Mouse (Mus musculus): ENCODE measurements around the gene Fam189a1. TPM values are rescaled to one million over a fixed set of nuclear protein-coding genes. Genes with fewer than 3 reads are reported as not detected.

The Fam189a1 gene
- polyA plus RNA-seq, 1 experiment from 2014 or later: 1.3 TPM

DNA sequence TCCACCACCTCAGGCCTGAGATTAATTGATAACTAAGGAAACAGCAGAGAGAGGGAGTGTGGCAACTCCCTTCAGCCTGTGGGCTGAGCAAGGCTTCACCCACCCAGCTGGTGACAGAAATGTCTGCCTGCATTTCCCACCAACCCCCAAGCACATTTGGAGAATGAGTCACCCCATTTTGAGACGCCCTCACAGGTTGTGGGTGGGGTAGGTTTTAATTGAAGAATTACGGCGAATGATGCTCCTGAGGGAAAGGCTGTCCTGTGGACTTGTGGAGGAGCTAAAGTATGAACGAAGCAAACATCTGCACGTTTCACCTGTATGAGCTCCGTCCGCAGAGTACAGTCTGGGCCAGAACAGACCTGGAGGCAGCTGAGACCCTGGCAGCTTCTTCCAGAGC, 404.2 kb downstream of the Fam189a1 start:
- no peaks in the 10 kb centered on the region for H3K9me3 ChIP-seq (replicated peaks)
- WGBS: 94% methylated on average over 7 of the region's 7 CpGs
- H3K27ac ChIP-seq (replicated peaks): no peak overlapping the region
- no peaks in the 10 kb centered on the region for H3K27me3 ChIP-seq (ENCODE audit: low read depth, poor library complexity, severe bottlenecking)
- H3K36me3 ChIP-seq: peaks cover 14% of the 10 kb centered on the region; the same call in 1 of the 2 replicates
- no peak for DNase-seq (ENCODE audit: low spot score)
- H3K4me3 ChIP-seq: no peak overlapping the region
- H3K4me1 ChIP-seq: peaks cover 6% of the 10 kb centered on the region; the same call in 1 of the 2 replicates

DNA sequence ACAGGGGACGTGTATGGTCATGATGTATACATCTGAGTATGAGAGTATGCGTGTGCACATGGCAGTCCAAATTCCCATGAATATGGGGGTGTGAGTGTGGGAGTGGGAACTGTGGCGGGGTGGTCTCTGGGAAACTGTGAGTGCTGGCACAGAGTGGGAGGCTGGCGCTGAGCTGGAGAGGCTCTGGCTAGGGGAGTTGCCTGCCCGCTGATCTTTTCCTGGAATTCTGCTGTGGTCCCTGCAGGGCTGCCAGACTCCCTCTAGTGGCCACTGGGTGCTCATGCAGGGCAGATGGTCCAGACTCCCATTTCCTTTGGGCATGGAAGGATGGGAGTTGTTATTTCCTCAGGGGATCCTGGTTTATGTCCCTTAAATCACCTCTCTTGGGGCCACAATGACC, 404.9 kb downstream of the Fam189a1 start:
- peaks cover 14% of the 10 kb centered on the region; the same call in 1 of the 2 replicates for H3K36me3 ChIP-seq
- peaks cover 6% of the 10 kb centered on the region; the same call in 1 of the 2 replicates for H3K4me1 ChIP-seq
- peak; percentile 80 for DNase-seq (ENCODE audit: low spot score)
- no peak overlapping the region for H3K4me3 ChIP-seq
- WGBS: 36% methylated on average over 5 of the region's 5 CpGs
- H3K27ac ChIP-seq (replicated peaks): no peak overlapping the region
- H3K9me3 ChIP-seq (replicated peaks): no peaks in the 10 kb centered on the region
- H3K27me3 ChIP-seq (ENCODE audit: low read depth, poor library complexity, severe bottlenecking): no peaks in the 10 kb centered on the region

DNA sequence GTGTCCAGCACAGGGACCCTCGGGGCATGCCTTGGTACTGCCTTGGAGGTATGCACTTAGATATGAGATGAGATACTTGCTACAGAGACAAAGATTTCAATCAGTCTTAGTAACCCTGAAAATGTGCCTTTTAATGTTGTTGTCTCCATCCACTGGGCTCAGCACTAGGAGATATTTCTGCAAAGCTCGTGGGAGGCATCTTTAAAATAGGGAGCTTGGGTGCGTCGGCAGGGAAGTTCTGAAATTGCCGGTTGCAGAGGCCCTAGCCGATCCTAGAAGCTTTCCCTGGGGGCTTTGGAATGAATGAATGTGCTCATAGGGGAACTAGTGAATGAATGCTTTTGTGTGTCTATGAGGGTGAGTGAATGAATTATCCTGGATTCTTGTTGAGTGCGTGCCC, 412.8 kb downstream of the Fam189a1 start:
- no peak overlapping the region for H3K27ac ChIP-seq (replicated peaks)
- H3K36me3 ChIP-seq: peaks cover 37% of the 10 kb centered on the region
- WGBS: 88% methylated on average over 7 of the region's 7 CpGs
- no peak for DNase-seq (ENCODE audit: low spot score)
- no peaks in the 10 kb centered on the region for H3K9me3 ChIP-seq (replicated peaks)
- H3K27me3 ChIP-seq (ENCODE audit: low read depth, poor library complexity, severe bottlenecking): peaks cover 24% of the 10 kb centered on the region
- H3K4me1 ChIP-seq: peaks cover 23% of the 10 kb centered on the region
- no peak overlapping the region for H3K4me3 ChIP-seq

DNA sequence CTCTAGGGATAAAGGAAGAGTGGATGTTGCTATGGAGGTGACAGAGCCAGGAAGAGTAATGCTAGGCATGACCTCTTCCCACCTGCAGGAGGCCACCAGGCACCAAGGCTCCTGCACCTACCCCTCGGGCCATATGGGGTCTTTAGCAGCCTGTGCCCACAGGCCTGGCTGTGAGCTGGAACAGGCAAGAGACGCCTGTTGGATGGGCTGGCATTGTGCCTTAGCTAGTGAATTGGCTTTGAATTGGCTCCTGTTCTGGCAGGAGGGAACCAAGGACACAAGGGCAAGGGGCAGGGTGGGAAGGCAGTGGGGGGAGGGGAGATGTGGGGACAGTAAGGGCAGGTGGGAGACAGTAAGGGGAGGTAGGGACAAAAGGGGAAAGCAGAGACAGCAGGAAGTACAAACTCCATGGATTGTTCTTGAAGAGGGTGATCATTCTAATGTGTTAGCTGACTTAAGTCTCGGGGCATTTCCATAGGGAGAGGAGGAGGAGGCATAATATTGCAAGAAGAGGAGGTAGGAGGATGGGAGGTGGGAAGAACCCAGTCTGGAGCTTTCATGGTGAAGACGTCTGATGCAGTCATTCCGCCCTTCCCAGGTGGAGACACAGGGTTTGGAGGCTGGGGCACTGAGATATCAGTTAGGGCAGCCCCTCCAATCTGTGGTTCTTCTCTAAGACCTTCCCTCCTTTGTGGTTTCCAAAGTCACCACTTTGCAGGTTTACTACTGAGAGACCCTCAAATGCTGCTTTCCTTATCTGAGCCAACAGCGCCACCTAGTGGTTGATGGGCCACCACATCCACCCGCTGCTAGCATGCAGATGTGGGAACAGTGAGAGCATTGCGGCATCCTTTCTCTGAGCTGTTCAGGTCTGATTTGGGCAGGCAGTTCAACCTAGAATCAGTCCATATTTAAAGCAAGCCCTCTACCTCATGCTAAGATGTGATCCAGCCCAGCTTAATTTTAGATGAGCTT, 414.8 kb downstream of the Fam189a1 start:
- Histone ChIP-seq H3K27me3 (ENCODE audit: low read depth, poor library complexity, severe bottlenecking) (peaks cover 39% of the 10 kb centered on the region), H3K4me3 (no peak overlapping the region), H3K36me3 (peaks cover 33% of the 10 kb centered on the region), H3K27ac (replicated peaks) (no peak overlapping the region), H3K4me1 (peaks cover 30% of the 10 kb centered on the region), H3K9me3 (replicated peaks) (no peaks in the 10 kb centered on the region)
- peak; percentile 89 for DNase-seq (ENCODE audit: low spot score)
- whole genome bisulfite sequencing: 38% methylated on average over 8 of the region's 8 CpGs

DNA sequence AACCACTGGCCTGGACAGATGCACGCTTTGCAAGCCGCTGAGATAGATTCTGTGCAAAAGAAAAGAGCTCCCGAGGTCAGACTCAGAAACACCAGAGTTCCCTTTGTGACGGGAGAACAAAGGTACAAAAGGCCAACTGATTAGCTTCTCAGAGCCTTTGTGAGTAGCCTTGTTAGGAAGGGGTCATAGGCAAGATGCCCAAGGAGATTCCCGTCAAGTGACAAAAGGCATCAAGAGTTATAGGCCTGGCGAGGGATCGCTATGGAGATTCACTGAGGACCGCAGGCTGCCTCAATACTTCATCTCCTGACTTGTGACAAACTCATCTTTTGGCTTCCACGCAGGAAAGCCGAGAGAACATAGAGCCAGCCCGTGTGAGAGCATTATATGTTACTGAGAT, 417.2 kb downstream of the Fam189a1 start:
- Histone ChIP-seq H3K27ac (replicated peaks) (peak overlapping the region; percentile 61; the same call in 1 of the 2 replicates), H3K36me3 (peaks cover 11% of the 10 kb centered on the region; the same call in 1 of the 2 replicates), H3K4me3 (no peak overlapping the region), H3K27me3 (ENCODE audit: low read depth, poor library complexity, severe bottlenecking) (peaks cover 46% of the 10 kb centered on the region), H3K4me1 (peaks cover 30% of the 10 kb centered on the region), H3K9me3 (replicated peaks) (no peaks in the 10 kb centered on the region)
- DNase-seq (ENCODE audit: low spot score): peak; percentile 47
- WGBS: 16% methylated on average over 11 of the region's 11 CpGs

DNA sequence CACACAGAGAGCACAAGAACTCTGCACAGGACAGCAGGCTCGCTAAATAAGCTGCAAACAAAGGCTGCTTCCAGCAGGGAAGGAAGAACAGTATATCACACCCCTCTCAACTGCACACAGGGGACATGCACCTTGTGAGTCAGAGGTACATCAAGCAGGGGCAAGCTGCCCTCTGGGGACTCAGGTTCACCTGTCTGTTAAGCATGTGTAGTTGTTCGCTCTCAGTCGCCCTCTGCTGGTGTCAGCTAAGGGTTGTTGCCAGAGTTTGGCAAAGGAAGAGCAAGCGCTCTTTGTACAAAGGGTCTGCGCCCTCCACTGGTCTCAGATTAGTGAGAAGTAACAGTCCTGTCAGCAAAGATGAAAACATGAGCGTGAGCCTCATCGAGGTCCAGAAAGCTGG, 426.6 kb downstream of the Fam189a1 start:
- 27% methylated on average over 7 of the region's 7 CpGs for WGBS
- H3K4me1 ChIP-seq: 0 out of 2 replicates have a peak, but pooled peaks cover 3% of the 10 kb centered on the region
- H3K9me3 ChIP-seq (replicated peaks): no peaks in the 10 kb centered on the region
- H3K27me3 ChIP-seq (ENCODE audit: low read depth, poor library complexity, severe bottlenecking): no peaks in the 10 kb centered on the region
- H3K36me3 ChIP-seq: no peaks in the 10 kb centered on the region
- H3K4me3 ChIP-seq: no peak overlapping the region
- H3K27ac ChIP-seq (replicated peaks): no peak overlapping the region
- DNase-seq (ENCODE audit: low spot score): peak; percentile 63

DNA sequence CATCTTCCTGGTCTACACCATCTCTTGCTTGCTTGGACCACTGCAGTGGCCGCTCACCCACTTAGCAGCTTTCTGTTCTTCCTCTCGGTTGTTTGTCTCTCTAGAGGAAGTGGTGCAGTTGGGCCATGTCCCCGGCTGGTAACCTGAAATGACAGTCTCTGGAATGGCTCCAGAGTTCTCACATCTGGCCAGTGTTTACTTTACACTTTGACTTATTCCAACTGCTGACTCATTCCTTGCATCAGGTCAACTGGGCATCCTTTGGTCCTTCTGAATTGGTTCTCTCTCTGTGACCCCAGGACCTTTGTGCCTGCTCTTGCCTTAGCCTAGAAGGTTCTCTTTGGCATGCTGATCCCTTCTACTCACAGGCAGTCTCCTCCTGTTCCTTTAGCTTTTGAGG, 427.6 kb downstream of the Fam189a1 start:
- Histone ChIP-seq H3K4me3 (no peak overlapping the region), H3K9me3 (replicated peaks) (no peaks in the 10 kb centered on the region), H3K4me1 (0 out of 2 replicates have a peak, but pooled peaks cover 3% of the 10 kb centered on the region), H3K36me3 (no peaks in the 10 kb centered on the region), H3K27me3 (ENCODE audit: low read depth, poor library complexity, severe bottlenecking) (no peaks in the 10 kb centered on the region), H3K27ac (replicated peaks) (no peak overlapping the region)
- 80% methylated on average over 3 of the region's 3 CpGs for WGBS
- DNase-seq (ENCODE audit: low spot score): no peak

DNA sequence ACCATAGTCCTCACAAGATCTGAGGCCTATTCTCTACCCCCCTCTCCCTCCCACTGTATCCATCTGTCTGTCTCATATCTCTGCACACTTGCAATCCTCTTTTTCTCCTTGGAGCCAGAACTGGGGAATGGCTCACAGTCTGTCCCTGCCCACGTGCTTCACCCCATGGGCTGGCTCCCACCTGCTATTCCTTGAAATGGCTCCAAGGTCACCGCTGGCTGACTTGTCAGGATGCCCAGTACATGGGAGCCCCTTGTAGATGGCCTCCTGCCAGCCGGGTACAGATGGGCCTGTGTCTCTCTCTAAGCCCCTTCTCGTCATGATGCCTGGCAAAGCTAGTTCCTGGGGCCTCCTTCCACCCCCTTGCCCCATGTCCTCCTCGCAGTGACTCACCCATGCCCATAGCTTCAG, 428.2 kb downstream of the Fam189a1 start:
- no peak overlapping the region for H3K27ac ChIP-seq (replicated peaks)
- H3K4me1 ChIP-seq: 0 out of 2 replicates have a peak, but pooled peaks cover 3% of the 10 kb centered on the region
- 89% methylated on average over 5 of the region's 5 CpGs for WGBS
- no peaks in the 10 kb centered on the region for H3K36me3 ChIP-seq
- no peak overlapping the region for H3K4me3 ChIP-seq
- no peaks in the 10 kb centered on the region for H3K9me3 ChIP-seq (replicated peaks)
- no peak for DNase-seq (ENCODE audit: low spot score)
- no peaks in the 10 kb centered on the region for H3K27me3 ChIP-seq (ENCODE audit: low read depth, poor library complexity, severe bottlenecking)

DNA sequence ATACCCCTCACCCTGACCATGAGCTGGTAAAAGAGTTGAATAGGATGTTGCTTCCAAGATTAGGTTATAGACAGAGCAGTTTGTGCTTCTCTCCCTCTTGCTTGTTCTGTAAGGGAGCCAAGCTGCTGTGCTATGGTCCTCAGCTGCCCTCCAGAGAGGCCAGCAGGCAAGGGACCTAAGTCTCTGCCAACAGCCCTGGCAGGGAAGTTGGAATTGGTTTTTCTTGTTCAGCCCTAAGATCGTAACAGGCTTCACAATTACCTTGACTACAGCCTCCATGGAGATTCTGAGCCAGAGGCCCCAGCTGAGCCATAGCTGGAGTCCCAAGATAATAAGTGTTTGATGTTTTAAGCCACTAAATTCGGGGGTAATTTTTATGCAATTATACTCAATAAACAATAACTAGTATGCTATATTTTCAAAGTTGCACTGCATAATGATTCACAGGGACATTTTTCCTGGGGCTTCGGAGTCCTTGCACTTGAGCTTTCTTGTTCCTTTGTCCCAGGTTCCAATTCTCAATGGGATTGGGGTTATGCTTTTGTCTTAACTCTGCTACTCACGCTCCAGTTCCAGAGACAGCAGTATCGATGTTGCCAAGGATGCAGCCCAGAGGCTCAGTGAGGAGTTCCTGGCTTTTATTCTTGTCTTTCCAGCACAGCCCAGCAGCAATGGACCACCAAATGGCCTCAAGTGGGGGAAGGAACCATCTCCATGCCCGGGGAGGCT, 430.2 kb downstream of the Fam189a1 start:
- no peak overlapping the region for H3K4me3 ChIP-seq
- H3K4me1 ChIP-seq: 0 out of 2 replicates have a peak, but pooled peaks cover 3% of the 10 kb centered on the region
- H3K27me3 ChIP-seq (ENCODE audit: low read depth, poor library complexity, severe bottlenecking): no peaks in the 10 kb centered on the region
- no peaks in the 10 kb centered on the region for H3K36me3 ChIP-seq
- H3K27ac ChIP-seq (replicated peaks): no peak overlapping the region
- WGBS: 83% methylated on average over 6 of the region's 6 CpGs
- H3K9me3 ChIP-seq (replicated peaks): no peaks in the 10 kb centered on the region
- DNase-seq (ENCODE audit: low spot score): no peak

DNA sequence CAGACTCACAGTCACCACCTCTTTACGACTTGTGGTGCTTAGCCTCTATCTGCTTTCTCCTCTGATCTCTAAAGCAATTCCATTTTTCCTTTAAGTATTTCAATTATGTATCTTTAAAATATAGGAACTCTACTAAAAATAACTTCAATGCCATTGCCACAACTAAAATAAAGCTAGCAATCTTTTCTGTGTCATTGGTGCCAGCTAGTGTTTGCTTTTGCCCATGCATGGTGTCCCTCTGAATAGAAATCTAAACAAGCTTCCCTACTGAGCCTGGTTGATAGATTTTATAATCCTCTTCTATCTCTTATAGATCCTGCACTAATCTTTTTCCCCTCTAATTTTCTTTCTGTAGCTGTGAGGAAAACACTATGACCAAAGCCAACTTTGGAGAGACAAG, 432.0 kb downstream of the Fam189a1 start:
- Histone ChIP-seq H3K9me3 (replicated peaks) (no peaks in the 10 kb centered on the region), H3K27ac (replicated peaks) (no peak overlapping the region), H3K4me1 (0 out of 2 replicates have a peak, but pooled peaks cover 3% of the 10 kb centered on the region), H3K27me3 (ENCODE audit: low read depth, poor library complexity, severe bottlenecking) (no peaks in the 10 kb centered on the region), H3K36me3 (no peaks in the 10 kb centered on the region), H3K4me3 (no peak overlapping the region)
- 95% methylated on average over 1 of the region's 1 CpGs for WGBS
- DNase-seq (ENCODE audit: low spot score): no peak

DNA sequence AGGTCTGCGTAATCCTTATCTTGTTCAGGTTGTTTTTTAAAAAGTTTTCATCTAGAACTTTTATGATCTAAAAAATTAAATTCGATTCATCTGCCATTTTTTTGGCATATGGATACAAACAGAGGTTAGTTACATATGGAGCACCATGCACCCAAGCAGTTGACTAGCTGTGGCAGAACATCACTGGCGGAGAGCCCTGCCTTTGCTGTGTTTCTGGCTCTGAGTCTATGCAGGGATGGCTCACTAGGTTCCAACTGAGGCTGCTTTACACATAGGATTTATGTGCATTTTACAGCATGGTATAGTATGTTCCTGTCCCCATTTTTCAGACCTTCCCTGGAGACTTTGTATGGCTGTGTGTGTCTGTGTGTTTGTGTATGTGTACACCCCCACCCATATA, 433.1 kb downstream of the Fam189a1 start:
- WGBS: 86% methylated on average over 3 of the region's 3 CpGs
- Histone ChIP-seq H3K4me1 (0 out of 2 replicates have a peak, but pooled peaks cover 3% of the 10 kb centered on the region), H3K27me3 (ENCODE audit: low read depth, poor library complexity, severe bottlenecking) (no peaks in the 10 kb centered on the region), H3K4me3 (no peak overlapping the region), H3K36me3 (no peaks in the 10 kb centered on the region), H3K27ac (replicated peaks) (no peak overlapping the region), H3K9me3 (replicated peaks) (no peaks in the 10 kb centered on the region)
- DNase-seq (ENCODE audit: low spot score): no peak

DNA sequence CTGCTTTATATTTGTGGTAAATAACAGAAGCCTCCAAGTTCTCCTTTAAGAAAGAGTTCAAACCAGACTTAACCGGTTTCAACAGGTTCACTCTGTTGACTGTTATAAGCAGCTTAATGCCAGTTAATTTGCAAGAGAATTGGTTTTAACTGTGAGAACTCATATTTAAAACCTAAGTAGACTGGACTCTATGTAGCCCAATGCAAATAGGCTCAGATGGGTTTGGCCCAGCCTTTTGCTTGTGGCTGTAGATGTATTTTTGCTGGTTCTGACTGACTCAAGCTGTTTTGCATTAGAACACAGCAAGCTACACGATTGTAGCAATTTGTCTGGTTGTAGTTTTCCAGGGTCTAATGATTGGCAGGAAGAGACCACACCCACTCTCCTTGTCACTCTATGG, 440.1 kb downstream of the Fam189a1 start:
- DNase-seq (ENCODE audit: low spot score): no peak
- H3K27ac ChIP-seq (replicated peaks): no peak overlapping the region
- peaks cover 5% of the 10 kb centered on the region; the same call in 1 of the 2 replicates for H3K36me3 ChIP-seq
- H3K27me3 ChIP-seq (ENCODE audit: low read depth, poor library complexity, severe bottlenecking): no peaks in the 10 kb centered on the region
- whole genome bisulfite sequencing: 61% methylated on average over 2 of the region's 2 CpGs
- H3K9me3 ChIP-seq (replicated peaks): no peaks in the 10 kb centered on the region
- H3K4me1 ChIP-seq: no peaks in the 10 kb centered on the region
- H3K4me3 ChIP-seq: no peak overlapping the region
